Mouse (Mus musculus): Measurements from ENCODE around the gene Kansl3. TPM values are rescaled to one million over a fixed set of nuclear protein-coding genes. Genes with fewer than 3 reads are reported as not detected.

The Kansl3 gene
- polyA plus RNA-seq, 1 experiment from 2014 or later, result 16.2 TPM

DNA sequence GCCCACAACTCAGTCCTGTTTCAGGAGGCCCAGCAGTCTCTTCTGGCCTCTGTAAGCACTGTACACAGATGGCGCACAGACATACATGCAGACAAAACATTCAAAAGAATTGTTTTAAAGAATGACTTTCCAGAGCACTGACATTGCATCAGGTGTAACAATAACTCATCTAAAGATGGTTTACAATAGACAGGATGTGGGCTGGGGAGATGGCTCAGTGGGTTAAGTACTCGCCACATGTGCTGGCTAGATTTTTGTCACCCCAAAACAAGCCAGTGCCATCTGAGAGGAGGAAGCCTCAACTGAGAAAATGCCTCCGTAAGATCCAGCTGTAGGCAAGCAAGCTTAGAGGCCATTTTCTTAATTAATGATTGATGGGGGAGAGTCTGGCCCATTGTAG lies 74.6 kb downstream of the Kansl3 start:
- H3K9ac ChIP-seq (ENCODE audit: low read length), result no peak overlapping the region
- no peak for ATAC-seq (ENCODE audit: low FRiP score, low TSS enrichment)
- no peaks in the 10 kb centered on the region; the same call in 1 of the 2 replicates for H3K27me3 ChIP-seq (ENCODE audit: control insufficient read depth, insufficient read depth, low read length)
- no peak overlapping the region for H3K4me3 ChIP-seq (ENCODE audit: low read depth, low read length)
- TF ChIP-seq CTCF (IDR thresholded peaks at IDR 0.05; ENCODE audit: low read depth) (no peak), EP300 (optimal IDR thresholded peaks at IDR 0.05) (no peak)
- no peaks in the 10 kb centered on the region for H3K4me1 ChIP-seq (replicated peaks; ENCODE audit: control insufficient read depth, insufficient read depth)
- H3K9me3 ChIP-seq (ENCODE audit: control insufficient read depth, low read length), result no peaks in the 10 kb centered on the region
- H3K36me3 ChIP-seq (ENCODE audit: control insufficient read depth, insufficient read depth, low read length), result no peaks in the 10 kb centered on the region
- WGBS, result 63% methylated on average over 3 of the region's 3 CpGs
- no peak overlapping the region for H3K4me2 ChIP-seq (replicated peaks; ENCODE audit: low read depth)
- H3K27ac ChIP-seq (replicated peaks), result no peak overlapping the region
- DNase-seq (ENCODE audit: low spot score), result no peak

GRCm38 (mm10) chr1:36293470-36293869 lies 75.5 kb downstream of the Kansl3 start:
- DNase-seq (ENCODE audit: low spot score) (no peak), ATAC-seq (ENCODE audit: low FRiP score, low TSS enrichment) (no peak)
- Histone ChIP-seq H3K9ac (ENCODE audit: low read length) (no peak overlapping the region), H3K4me1 (replicated peaks; ENCODE audit: control insufficient read depth, insufficient read depth) (no peaks in the 10 kb centered on the region), H3K27me3 (ENCODE audit: control insufficient read depth, insufficient read depth, low read length) (no peaks in the 10 kb centered on the region; the same call in 1 of the 2 replicates), H3K36me3 (ENCODE audit: control insufficient read depth, insufficient read depth, low read length) (no peaks in the 10 kb centered on the region), H3K4me2 (replicated peaks; ENCODE audit: low read depth) (no peak overlapping the region), H3K4me3 (ENCODE audit: low read depth, low read length) (no peak overlapping the region), H3K27ac (replicated peaks) (no peak overlapping the region), H3K9me3 (ENCODE audit: control insufficient read depth, low read length) (no peaks in the 10 kb centered on the region)
- WGBS, result 89% methylated on average over 8 of the region's 8 CpGs
- no peak for TF ChIP-seq CTCF (IDR thresholded peaks at IDR 0.05; ENCODE audit: low read depth)
- TF ChIP-seq EP300 (optimal IDR thresholded peaks at IDR 0.05), result no peak

Small RNAs within 50 kb of the gene (microRNA-seq; reads per million reads assigned to microRNA genes)
- gene Mir6898, result not detected

Other genes with a start within 250 kb of the Kansl3 start
- gene Uggt1, start 124.5 kb downstream of the Kansl3 start, polyA plus RNA-seq (2015; fragmentation: Nextera tagmentation; extraction: Ambion mirVana), result 28.9 and 31.7 TPM in 2 replicates
- 24.4 TPM in 2 replicates for gene Neurl3, start 94.5 kb downstream of the Kansl3 start, polyA plus RNA-seq (2015; fragmentation: Nextera tagmentation; extraction: Ambion mirVana)
- gene Arid5a, start 61.4 kb downstream of the Kansl3 start, polyA plus RNA-seq (2015; fragmentation: Nextera tagmentation; extraction: Ambion mirVana), result 4.0 and 4.1 TPM in 2 replicates
- gene Fer1l5, start 3.1 kb upstream of the Kansl3 start, polyA plus RNA-seq (2015; fragmentation: Nextera tagmentation; extraction: Ambion mirVana), result 0.13 and 0.21 TPM in 2 replicates
- 15.7 and 16.5 TPM in 2 replicates for gene Lman2l, start 76.1 kb upstream of the Kansl3 start, polyA plus RNA-seq (2015; fragmentation: Nextera tagmentation; extraction: Ambion mirVana)
- 18.2 and 19.1 TPM in 2 replicates for gene Cnnm4, start 102.4 kb upstream of the Kansl3 start, polyA plus RNA-seq (2015; fragmentation: Nextera tagmentation; extraction: Ambion mirVana)
- 1.6 and 2.0 TPM in 2 replicates for gene Cnnm3, start 142.7 kb upstream of the Kansl3 start, polyA plus RNA-seq (2015; fragmentation: Nextera tagmentation; extraction: Ambion mirVana)
- 6.1 and 8.5 TPM in 2 replicates for gene Ankrd23, start 167.7 kb upstream of the Kansl3 start, polyA plus RNA-seq (2015; fragmentation: Nextera tagmentation; extraction: Ambion mirVana)
- 0.28 and 0.33 TPM in 2 replicates for gene Gm42417, start 170.2 kb upstream of the Kansl3 start, polyA plus RNA-seq (2015; fragmentation: Nextera tagmentation; extraction: Ambion mirVana)
- 19.5 and 20.1 TPM in 2 replicates for gene Ankrd39, start 178.3 kb upstream of the Kansl3 start, polyA plus RNA-seq (2015; fragmentation: Nextera tagmentation; extraction: Ambion mirVana)
- 5.0 and 5.1 TPM in 2 replicates for gene Sema4c, start 189.2 kb upstream of the Kansl3 start, polyA plus RNA-seq (2015; fragmentation: Nextera tagmentation; extraction: Ambion mirVana)

All from stomach, postnatal 0 days (tissue).